8 mouse cellular contexts compared by ENCODE assay signal in the genomic region with DNA sequence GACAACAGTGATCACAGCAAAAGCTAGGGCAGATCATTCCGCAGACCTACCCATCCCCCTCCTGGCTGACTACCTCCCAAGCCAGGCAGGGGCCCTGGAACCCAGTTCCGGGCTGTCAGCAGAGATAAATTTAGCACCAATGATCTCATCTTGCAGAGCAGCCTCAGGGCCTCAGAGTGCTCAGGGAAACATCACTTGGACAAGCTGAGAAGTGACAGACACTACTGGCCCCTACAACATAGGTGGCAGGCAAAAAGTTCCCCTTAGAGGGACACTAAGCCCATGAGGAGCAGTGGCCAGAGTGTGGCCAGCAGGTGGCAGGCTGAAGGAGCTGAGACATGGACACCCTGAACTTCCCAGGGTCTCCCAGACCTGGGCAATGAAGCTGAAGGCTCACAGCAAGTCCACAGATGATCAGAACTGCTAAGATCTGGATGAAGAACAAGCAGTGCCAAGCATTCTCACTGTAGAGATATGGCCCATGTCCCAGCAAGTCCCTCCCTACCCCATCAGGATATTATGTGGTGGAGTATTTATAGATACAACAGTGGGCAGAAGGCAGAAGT.
A peak's percentile ranks its signal among the peaks of the same experiment; 100 is the strongest.
DNase-seq lines count a peak whose midpoint lies in the region; ATAC-seq and TF ChIP-seq lines count a peak whose summit lies in the region.

No protein-coding gene starts in this region.

- 10% methylated on average over 2 of the region's 2 CpGs for WGBS in embryonic facial prominence, embryonic 14.5 days

- H3K27me3 ChIP-seq in ES-Bruce4 (ENCODE audit: control insufficient read depth, insufficient read depth, low read length, poor library complexity, severe bottlenecking), result no peaks in the 10 kb centered on the region
- no peaks in the 10 kb centered on the region for H3K27me3 ChIP-seq in embryonic facial prominence, embryonic 14.5 days (replicated peaks; ENCODE audit: control insufficient read depth, insufficient read depth, low read length)

- no peaks in the 10 kb centered on the region for H3K4me1 ChIP-seq in ES-Bruce4 (ENCODE audit: control insufficient read depth, insufficient read depth, low read length)
- peaks cover 15% of the 10 kb centered on the region for H3K4me1 ChIP-seq in embryonic facial prominence, embryonic 14.5 days (ENCODE audit: control insufficient read depth, insufficient read depth, low read length)

- no peaks in the 10 kb centered on the region for H3K36me3 ChIP-seq in ES-Bruce4 (ENCODE audit: control insufficient read depth, insufficient read depth, low read length, poor library complexity, severe bottlenecking)
- H3K36me3 ChIP-seq in embryonic facial prominence, embryonic 14.5 days (ENCODE audit: control insufficient read depth, insufficient read depth, low read length), result no peaks in the 10 kb centered on the region

- no peak overlapping the region for H3K4me3 ChIP-seq in ES-Bruce4 (ENCODE audit: low read depth, low read length)
- H3K4me3 ChIP-seq in embryonic facial prominence, embryonic 14.5 days (ENCODE audit: low read depth, low read length), result no peak overlapping the region

- ATAC-seq in embryonic facial prominence, embryonic 14.5 days (ENCODE audit: low read depth), result peak; percentile 79

- H3K27ac ChIP-seq in ES-Bruce4 (ENCODE audit: insufficient read depth, low read length), result no peak overlapping the region
- no peak overlapping the region; the same call in 1 of the 2 replicates for H3K27ac ChIP-seq in embryonic facial prominence, embryonic 14.5 days (replicated peaks; ENCODE audit: low read depth, low read length)

- peak; percentile 36 for TF ChIP-seq CTCF in ES-Bruce4 (IDR thresholded peaks at IDR 0.05; ENCODE audit: low read depth, low read length)

- peak; percentile 82 to 90 for DNase-seq in adrenal gland, postnatal 36 days
- DNase-seq in embryonic facial prominence, embryonic 14.5 days (ENCODE audit: low spot score), result peak; percentile 70
- peak; percentile 89 to 91 for DNase-seq in heart, postnatal 10 days
- peak; percentile 38 to 41 for DNase-seq in layer of hippocampus, postnatal 36 days
- DNase-seq in lung, postnatal 10 days, result peak; percentile 82
- peak; percentile 59 for DNase-seq in right cerebral cortex, adult 18-20 months
- DNase-seq in B cell, adult 2 months, result no peak

- intact Hi-C loops in heart, postnatal 10 days (cut with DNase I), result loop anchor here (2.0 kb wide), 3 partner anchors 82 to 150 kb away; no protein-coding TSS in a partner anchor

- no peak for TF ChIP-seq POLR2A in ES-Bruce4 (IDR thresholded peaks at IDR 0.05; ENCODE audit: insufficient read depth, low read length)

- H3K9ac ChIP-seq in ES-Bruce4 (ENCODE audit: low read depth, poor library complexity, severe bottlenecking), result no peak overlapping the region
- no peak overlapping the region for H3K9ac ChIP-seq in embryonic facial prominence, embryonic 14.5 days (ENCODE audit: low read depth, low read length)

- TF ChIP-seq EP300 in ES-Bruce4 (IDR thresholded peaks at IDR 0.05; ENCODE audit: insufficient read depth, low read depth, low read length), result no peak

- no peaks in the 10 kb centered on the region for H3K9me3 ChIP-seq in ES-Bruce4 (replicated peaks; ENCODE audit: control insufficient read depth, insufficient read depth, low read length, poor library complexity, severe bottlenecking)
- no peaks in the 10 kb centered on the region for H3K9me3 ChIP-seq in embryonic facial prominence, embryonic 14.5 days (ENCODE audit: control insufficient read depth, low read length)

- H3K4me2 ChIP-seq in embryonic facial prominence, embryonic 14.5 days (ENCODE audit: low read depth, low read length), result no peak overlapping the region

Comparison
In these comparisons a context has a peak if more than half of its experiments do, and no peak if none do; other contexts are left out.
1. DNase-seq: peak in adrenal gland, postnatal 36 days (2 of 2), embryonic facial prominence, embryonic 14.5 days (single experiment), heart, postnatal 10 days (2 of 2), layer of hippocampus, postnatal 36 days (2 of 2), lung, postnatal 10 days (single experiment) and right cerebral cortex, adult 18-20 months (single experiment); none in B cell, adult 2 months (0 of 2).